Mouse (Mus musculus) heart, embryonic 14.5 days (tissue): ENCODE data around the gene Fam117a. TPM values are rescaled to one million over a fixed set of nuclear protein-coding genes. Genes with fewer than 3 reads are reported as not detected.

ENCODE experiments used
- ATAC-seq: fragments of 200-750 bp; cut with Nextera tagmentation; 2 replicates; pipeline ENCODE4 v1.8.0; 2017; ENCODE audit warnings: low read depth, moderate TSS enrichment; ENCODE audit not compliant: insufficient number of reproducible peaks, insufficient read depth, low FRiP score
- H3K27ac ChIP-seq, 2 experiments: fragments of 200-500 bp in 1 of 2; fragments of 300-500 bp in 1 of 2; sonication (generic) in 1 of 2; replicated peaks in 1 of 2; 2 replicates each; pipeline ENCODE4 v1.5.1; 2012 to 2014; ENCODE audit warnings: low read depth in 2 of 2, low read length in 2 of 2, control low read depth in 1 of 2, mild to moderate bottlenecking in 1 of 2, mixed read lengths in 1 of 2; ENCODE audit not compliant: control insufficient read depth in 1 of 2, insufficient read depth in 1 of 2
- H3K27me3 ChIP-seq: fragments of 300-500 bp; sonication (generic); 2 replicates; pipeline ENCODE4 v1.6.1; 2014; ENCODE audit warnings: mild to moderate bottlenecking, low read length, control low read depth; ENCODE audit not compliant: control insufficient read depth, insufficient read depth
- H3K36me3 ChIP-seq: fragments of 300-500 bp; sonication (generic); 2 replicates; pipeline ENCODE4 v1.6.1; 2014; ENCODE audit warnings: mild to moderate bottlenecking, control low read depth, low read length, mixed read lengths; ENCODE audit not compliant: control insufficient read depth, insufficient read depth
- H3K4me1 ChIP-seq, 2 experiments: fragments of 200-500 bp in 1 of 2; fragments of 300-500 bp in 1 of 2; sonication (generic) in 1 of 2; 2 replicates each; pipeline ENCODE4 v1.6.1; 2012 to 2014; ENCODE audit warnings: low read length in 2 of 2, control low read depth in 1 of 2, mixed read lengths in 1 of 2; ENCODE audit not compliant: control insufficient read depth in 2 of 2, insufficient read depth in 2 of 2
- H3K4me2 ChIP-seq: fragments of 300-500 bp; sonication (generic); 2 replicates; pipeline ENCODE4 v1.6.1; 2014; ENCODE audit warnings: mild to moderate bottlenecking, low read length
- H3K4me3 ChIP-seq, 2 experiments: fragments of 200-500 bp in 1 of 2; fragments of 300-500 bp in 1 of 2; sonication (generic) in 1 of 2; 2 replicates each; pipeline ENCODE4 v1.5.1; 2012 to 2014; ENCODE audit warnings: low read length in 2 of 2, mild to moderate bottlenecking in 2 of 2, control low read depth in 1 of 2, low read depth in 1 of 2, moderate library complexity in 1 of 2; ENCODE audit not compliant: control insufficient read depth in 1 of 2, insufficient read depth in 1 of 2
- H3K9ac ChIP-seq: fragments of 300-500 bp; sonication (generic); 2 replicates; pipeline ENCODE4 v1.6.1; 2014; ENCODE audit warnings: mild to moderate bottlenecking, low read length
- H3K9me3 ChIP-seq: fragments of 300-500 bp; sonication (generic); 2 replicates; pipeline ENCODE4 v1.6.1; 2016; ENCODE audit warnings: low read length, control low read depth; ENCODE audit not compliant: control insufficient read depth
- WGBS: fragments of 180-500 bp; shearing (Covaris S2); extraction: QIAGEN DNeasy Blood & Tissue Kit; methylation state at CpG from one replicate; pipeline ENCODE4 v1.1.7; 2014; 5-methylcytosine and 5-hydroxymethylcytosine counted together
- polyA plus RNA-seq: library from polyadenylated mRNA; unstranded; fragments of >200 nt; fragmentation: Nextera tagmentation; extraction: Ambion mirVana; gene quantifications from 2 replicates; pipeline ENCODE4 v1.2.1, GENCODE M21; 2014

Gene Fam117a
- polyA plus RNA-seq, 1 experiment from 2014 or later, result 6.3 TPM

GRCm38 (mm10) chr11:95378926-95379325 is 42.1 kb downstream of the Fam117a start:
- H3K36me3 ChIP-seq, result peaks cover 40% of the 10 kb centered on the region
- no peak for ATAC-seq
- 31% methylated on average over 9 of the region's 9 CpGs for WGBS
- peaks cover 0 to 2% of the 10 kb centered on the region in 2 experiments; a peak in 1 of 4 replicates for H3K4me1 ChIP-seq
- H3K4me2 ChIP-seq, result no peak overlapping the region
- no peaks in the 10 kb centered on the region for H3K9me3 ChIP-seq
- H3K27me3 ChIP-seq, result no peaks in the 10 kb centered on the region
- no peak overlapping the region for H3K9ac ChIP-seq
- peak overlapping the region in 1 of 2 experiments; percentile 47; a peak in 1 of 4 replicates for H3K27ac ChIP-seq
- no peak overlapping the region for H3K4me3 ChIP-seq

GRCm38 (mm10) chr11:95379552-95379951 is 42.7 kb downstream of the Fam117a start:
- Histone ChIP-seq H3K27ac (peak overlapping the region in 1 of 2 experiments; percentile 47; a peak in 1 of 4 replicates), H3K36me3 (peaks cover 40% of the 10 kb centered on the region), H3K9ac (no peak overlapping the region), H3K9me3 (no peaks in the 10 kb centered on the region), H3K27me3 (no peaks in the 10 kb centered on the region), H3K4me2 (no peak overlapping the region), H3K4me3 (no peak overlapping the region), H3K4me1 (peaks cover 0 to 3% of the 10 kb centered on the region in 2 experiments; a peak in 1 of 4 replicates)
- ATAC-seq, result no peak
- WGBS, result 42% methylated on average over 5 of the region's 5 CpGs

- Histone ChIP-seq H3K4me3 (no peak overlapping the region), H3K27ac (no peak overlapping the region), H3K9ac (no peak overlapping the region), H3K4me2 (no peak overlapping the region), H3K9me3 (no peaks in the 10 kb centered on the region), H3K27me3 (no peaks in the 10 kb centered on the region), H3K36me3 (peaks cover 29% of the 10 kb centered on the region), H3K4me1 (peaks cover 3 to 6% of the 10 kb centered on the region in 2 experiments; a peak in 3 of 4 replicates)
- WGBS, result 83% methylated on average over 7 of the region's 7 CpGs
- no peak for ATAC-seq
Measured at GRCm38 (mm10) chr11:95380711-95381110, 43.9 kb downstream of the Fam117a start.

GRCm38 (mm10) chr11:95381146-95381545 is 44.3 kb downstream of the Fam117a start:
- H3K9ac ChIP-seq, result no peak overlapping the region
- H3K36me3 ChIP-seq, result peaks cover 26% of the 10 kb centered on the region
- peaks cover 3 to 10% of the 10 kb centered on the region in 2 experiments; a peak in 3 of 4 replicates for H3K4me1 ChIP-seq
- H3K4me3 ChIP-seq, result no peak overlapping the region
- no peaks in the 10 kb centered on the region for H3K27me3 ChIP-seq
- H3K9me3 ChIP-seq, result no peaks in the 10 kb centered on the region
- H3K27ac ChIP-seq, result no peak overlapping the region
- 86% methylated on average over 1 of the region's 1 CpGs for WGBS
- ATAC-seq, result no peak
- no peak overlapping the region for H3K4me2 ChIP-seq

- WGBS, result 84% methylated on average over 5 of the region's 5 CpGs
- peaks cover 35% of the 10 kb centered on the region for H3K36me3 ChIP-seq
- no peaks in the 10 kb centered on the region for H3K9me3 ChIP-seq
- no peak for ATAC-seq
- H3K4me2 ChIP-seq, result 0 out of 2 replicates have a peak overlapping the region, but pooled peaks have one; percentile 81
- no peaks in the 10 kb centered on the region for H3K27me3 ChIP-seq
- no peak overlapping the region for H3K4me3 ChIP-seq
- H3K9ac ChIP-seq, result no peak overlapping the region
- H3K4me1 ChIP-seq, result peaks cover 3 to 10% of the 10 kb centered on the region in 2 experiments; a peak in 3 of 4 replicates
- H3K27ac ChIP-seq, result no peak overlapping the region
Measured at GRCm38 (mm10) chr11:95383331-95383986, 46.6 kb downstream of the Fam117a start.

DNA sequence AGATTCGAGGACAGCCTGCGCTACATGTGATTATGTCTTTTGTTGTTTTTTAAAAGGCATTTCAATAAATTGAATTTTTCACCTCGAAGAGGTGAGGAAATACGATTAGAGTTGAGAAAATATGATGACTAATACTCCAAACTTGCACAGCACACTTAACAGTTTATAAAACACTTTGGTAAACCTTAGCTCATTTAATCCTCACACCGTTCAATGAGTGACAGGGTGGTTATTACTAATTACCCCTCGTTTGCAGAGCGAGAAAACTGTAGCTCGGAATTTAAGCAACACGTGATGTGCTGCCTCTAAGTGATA is 47.1 kb downstream of the Fam117a start:
- no peaks in the 10 kb centered on the region for H3K9me3 ChIP-seq
- H3K4me2 ChIP-seq, result peak overlapping the region; percentile 81
- WGBS, result 40% methylated on average over 9 of the region's 9 CpGs
- no peaks in the 10 kb centered on the region for H3K27me3 ChIP-seq
- H3K9ac ChIP-seq, result peak overlapping the region; percentile 96
- peak overlapping the region; percentile 53 to 98 for H3K4me3 ChIP-seq
- H3K27ac ChIP-seq, result peak overlapping the region; percentile 68 to 91; a peak in 3 of 4 replicates
- no peak for ATAC-seq
- peaks cover 40% of the 10 kb centered on the region for H3K36me3 ChIP-seq
- peaks cover 2 to 10% of the 10 kb centered on the region in 2 experiments; a peak in 3 of 4 replicates for H3K4me1 ChIP-seq

- peak; percentile 94 for ATAC-seq
- peak within 1 kb of the TSS; percentile 92 to 98 for H3K4me3 ChIP-seq
- under 1% methylated on average over 42 of the region's 42 CpGs for WGBS
- no peaks in the 10 kb centered on the region for H3K9me3 ChIP-seq
- H3K36me3 ChIP-seq, result peaks cover 45% of the 10 kb centered on the region
- H3K4me1 ChIP-seq, result peaks cover 2 to 10% of the 10 kb centered on the region in 2 experiments; a peak in 3 of 4 replicates
- H3K27me3 ChIP-seq, result no peaks in the 10 kb centered on the region
- peak within 1 kb of the TSS; percentile 91 to 94 for H3K27ac ChIP-seq
- peak within 1 kb of the TSS; percentile 81 for H3K4me2 ChIP-seq
- H3K9ac ChIP-seq, result peak within 1 kb of the TSS; percentile 96
Measured at GRCm38 (mm10) chr11:95384319-95384972, 47.6 kb downstream of the Fam117a start, which contains the start of gene Slc35b1. Gene Slc35b1, plus strand, starts transcription at chr11:95384692.
